Mouse (Mus musculus) lung, adult 2 months (tissue): Measurements from ENCODE around the gene Lrba.

Experiments
- CTCF ChIP-seq: fragments of 200-500 bp; IDR thresholded peaks from 2 replicates; pipeline ENCODE4 v1.5.1; 2011; ENCODE audit warnings: mild to moderate bottlenecking, low read length, control low read depth; ENCODE audit not compliant: insufficient read depth
- POLR2A ChIP-seq: fragments of 200-500 bp; IDR thresholded peaks from 2 replicates; pipeline ENCODE4 v1.6.1; 2011; ENCODE audit warnings: low read depth, mild to moderate bottlenecking, control low read depth, low read length, borderline replicate concordance; ENCODE audit errors: extremely low read depth

- no peak for TF ChIP-seq POLR2A
- no peak for TF ChIP-seq CTCF
Observed at GRCm38 (mm10) chr3:86362486-86362885, 138.0 kb downstream of the Lrba start.
